Mouse (Mus musculus) forebrain, embryonic 16.5 days (tissue): Measurements from ENCODE around the gene Sf3b3. TPM values are rescaled to one million over a fixed set of nuclear protein-coding genes. Genes with fewer than 3 reads are reported as not detected.

Experiments used
- ATAC-seq: fragments of 200-750 bp; cut with Nextera tagmentation; 2 replicates; pipeline ENCODE4 v1.8.0; 2017; ENCODE audit warnings: mild to moderate bottlenecking, moderate library complexity
- H3K27ac ChIP-seq: fragments of 300-500 bp; sonication (generic); 2 replicates; pipeline ENCODE4 v1.5.1; 2014; ENCODE audit warnings: low read length, control low read depth
- H3K27me3 ChIP-seq: fragments of 300-500 bp; sonication (generic); replicated peaks from 2 replicates; pipeline ENCODE4 v1.6.1; 2014; ENCODE audit warnings: low read length; ENCODE audit not compliant: control insufficient read depth, insufficient read depth
- H3K36me3 ChIP-seq: fragments of 300-500 bp; sonication (generic); 2 replicates; pipeline ENCODE4 v1.6.1; 2014; ENCODE audit not compliant: control insufficient read depth, insufficient read depth
- H3K4me1 ChIP-seq: fragments of 300-500 bp; sonication (generic); replicated peaks from 2 replicates; pipeline ENCODE4 v1.6.1; 2014; ENCODE audit warnings: low read length; ENCODE audit not compliant: control insufficient read depth, insufficient read depth
- H3K4me2 ChIP-seq: fragments of 300-500 bp; sonication (generic); 2 replicates; pipeline ENCODE4 v1.6.1; 2014; ENCODE audit warnings: mild to moderate bottlenecking, low read length, control low read depth
- H3K4me3 ChIP-seq: fragments of 300-500 bp; sonication (generic); replicated peaks from 2 replicates; pipeline ENCODE4 v1.5.1; 2014; ENCODE audit warnings: mild to moderate bottlenecking, low read length, control low read depth
- H3K9ac ChIP-seq: fragments of 300-500 bp; sonication (generic); replicated peaks from 2 replicates; pipeline ENCODE4 v1.6.1; 2014; ENCODE audit warnings: low read depth, low read length, control low read depth
- H3K9me3 ChIP-seq: fragments of 300-500 bp; sonication (generic); 2 replicates; pipeline ENCODE4 v1.6.1; 2016; ENCODE audit warnings: low read length; ENCODE audit not compliant: control insufficient read depth
- WGBS: fragments of 180-500 bp; shearing (Covaris S2); extraction: QIAGEN DNeasy Blood & Tissue Kit; methylation state at CpG from one replicate; pipeline ENCODE4 v1.1.7; 2014; 5-methylcytosine and 5-hydroxymethylcytosine counted together
- polyA plus RNA-seq: library from polyadenylated mRNA; unstranded; fragments of >200 nt; fragmentation: Nextera tagmentation; extraction: Ambion mirVana; gene quantifications from 2 replicates; pipeline ENCODE4 v1.2.1, GENCODE M21; 2015

Sf3b3 gene
- polyA plus RNA-seq, 1 experiment from 2014 or later, result 124 TPM

GRCm38 (mm10) chr8:110802988-110803387 is 43.6 kb downstream of the Sf3b3 start:
- H3K9ac ChIP-seq, result no peak overlapping the region
- no peak overlapping the region for H3K4me3 ChIP-seq
- no peaks in the 10 kb centered on the region for H3K9me3 ChIP-seq
- no peaks in the 10 kb centered on the region for H3K36me3 ChIP-seq
- no peaks in the 10 kb centered on the region for H3K4me1 ChIP-seq
- WGBS, result 88% methylated on average over 5 of the region's 5 CpGs
- no peak overlapping the region for H3K4me2 ChIP-seq
- no peak for ATAC-seq
- no peaks in the 10 kb centered on the region for H3K27me3 ChIP-seq
- H3K27ac ChIP-seq, result no peak overlapping the region

- Histone ChIP-seq H3K9ac (no peak overlapping the region), H3K4me1 (no peaks in the 10 kb centered on the region), H3K27me3 (no peaks in the 10 kb centered on the region), H3K4me2 (no peak overlapping the region), H3K4me3 (no peak overlapping the region), H3K9me3 (no peaks in the 10 kb centered on the region), H3K27ac (no peak overlapping the region), H3K36me3 (no peaks in the 10 kb centered on the region)
- ATAC-seq, result no peak
- 96% methylated on average over 8 of the region's 8 CpGs for WGBS
These were observed 49.5 kb downstream of the Sf3b3 start for GRCm38 (mm10) chr8:110797086-110797485.

- Histone ChIP-seq H3K4me1 (no peaks in the 10 kb centered on the region), H3K36me3 (no peaks in the 10 kb centered on the region), H3K27ac (no peak overlapping the region), H3K9me3 (no peaks in the 10 kb centered on the region), H3K9ac (no peak overlapping the region), H3K27me3 (no peaks in the 10 kb centered on the region), H3K4me3 (no peak overlapping the region), H3K4me2 (no peak overlapping the region)
- 83% methylated on average over 7 of the region's 7 CpGs for WGBS
- no peak for ATAC-seq
These were observed 52.1 kb downstream of the Sf3b3 start for GRCm38 (mm10) chr8:110794363-110794965.

GRCm38 (mm10) chr8:110793936-110794335 is 52.7 kb downstream of the Sf3b3 start:
- H3K9me3 ChIP-seq, result no peaks in the 10 kb centered on the region
- no peaks in the 10 kb centered on the region for H3K27me3 ChIP-seq
- no peaks in the 10 kb centered on the region for H3K36me3 ChIP-seq
- no peaks in the 10 kb centered on the region for H3K4me1 ChIP-seq
- WGBS, result 94% methylated on average over 9 of the region's 9 CpGs
- H3K27ac ChIP-seq, result no peak overlapping the region
- no peak overlapping the region for H3K9ac ChIP-seq
- no peak overlapping the region for H3K4me3 ChIP-seq
- no peak for ATAC-seq
- H3K4me2 ChIP-seq, result no peak overlapping the region

GRCm38 (mm10) chr8:110793511-110793910 is 53.1 kb downstream of the Sf3b3 start:
- Histone ChIP-seq H3K4me3 (no peak overlapping the region), H3K4me1 (no peaks in the 10 kb centered on the region), H3K36me3 (no peaks in the 10 kb centered on the region), H3K4me2 (no peak overlapping the region), H3K27me3 (no peaks in the 10 kb centered on the region), H3K9ac (no peak overlapping the region), H3K27ac (no peak overlapping the region), H3K9me3 (no peaks in the 10 kb centered on the region)
- WGBS, result 71% methylated on average over 9 of the region's 9 CpGs
- ATAC-seq, result no peak

GRCm38 (mm10) chr8:110792574-110793200 is 53.9 kb downstream of the Sf3b3 start:
- no peaks in the 10 kb centered on the region for H3K9me3 ChIP-seq
- H3K4me3 ChIP-seq, result no peak overlapping the region
- no peak overlapping the region for H3K27ac ChIP-seq
- no peaks in the 10 kb centered on the region for H3K4me1 ChIP-seq
- ATAC-seq, result no peak
- H3K4me2 ChIP-seq, result no peak overlapping the region
- WGBS, result 83% methylated on average over 11 of the region's 11 CpGs
- H3K36me3 ChIP-seq, result no peaks in the 10 kb centered on the region
- H3K9ac ChIP-seq, result no peak overlapping the region
- no peaks in the 10 kb centered on the region for H3K27me3 ChIP-seq

- H3K27ac ChIP-seq, result no peak overlapping the region
- WGBS, result 77% methylated on average over 10 of the region's 10 CpGs
- H3K9me3 ChIP-seq, result no peaks in the 10 kb centered on the region
- ATAC-seq, result no peak
- H3K4me2 ChIP-seq, result no peak overlapping the region
- H3K4me1 ChIP-seq, result no peaks in the 10 kb centered on the region
- no peaks in the 10 kb centered on the region for H3K27me3 ChIP-seq
- H3K36me3 ChIP-seq, result no peaks in the 10 kb centered on the region
- no peak overlapping the region for H3K4me3 ChIP-seq
- no peak overlapping the region for H3K9ac ChIP-seq
These were observed 55.4 kb downstream of the Sf3b3 start for GRCm38 (mm10) chr8:110791164-110791563.

- H3K9ac ChIP-seq, result no peak overlapping the region
- 80% methylated on average over 6 of the region's 6 CpGs for WGBS
- H3K4me3 ChIP-seq, result no peak overlapping the region
- no peak overlapping the region for H3K27ac ChIP-seq
- no peak overlapping the region for H3K4me2 ChIP-seq
- ATAC-seq, result no peak
- no peaks in the 10 kb centered on the region for H3K4me1 ChIP-seq
- no peaks in the 10 kb centered on the region for H3K36me3 ChIP-seq
- no peaks in the 10 kb centered on the region for H3K27me3 ChIP-seq
- H3K9me3 ChIP-seq, result no peaks in the 10 kb centered on the region
These were observed 56.3 kb downstream of the Sf3b3 start for GRCm38 (mm10) chr8:110790270-110790669.

- H3K4me3 ChIP-seq, result no peak overlapping the region
- WGBS, result 53% methylated on average over 12 of the region's 12 CpGs
- H3K9me3 ChIP-seq, result no peaks in the 10 kb centered on the region
- no peaks in the 10 kb centered on the region for H3K36me3 ChIP-seq
- no peak for ATAC-seq
- H3K27ac ChIP-seq, result no peak overlapping the region
- H3K9ac ChIP-seq, result no peak overlapping the region
- no peaks in the 10 kb centered on the region for H3K27me3 ChIP-seq
- no peak overlapping the region for H3K4me2 ChIP-seq
- H3K4me1 ChIP-seq, result no peaks in the 10 kb centered on the region
These were observed 57.0 kb downstream of the Sf3b3 start for GRCm38 (mm10) chr8:110789571-110789970.
